Mouse (Mus musculus) adrenal gland, postnatal 36 days (tissue): ENCODE data around the gene Creb3. TPM values are rescaled to one million over a fixed set of nuclear protein-coding genes. Genes with fewer than 3 reads are reported as not detected.

Source experiments
- total RNA-seq, 2 experiments: library from RNA; stranded (reverse); gene quantifications; 2 replicates each; pipeline ENCODE4 v1.2.3; 2021

The Creb3 gene
- total RNA-seq, 2 experiments from 2014 or later = 117 to 170 TPM

Other genes with a start within 250 kb of the Creb3 start
- 10 to 100 TPM; 37.2 to 50.1 TPM for gene Rusc2, start 180.4 kb upstream of the Creb3 start, total RNA-seq
- under 1 TPM in 1 of 2 experiments, not detected in 1; 0.92 TPM for gene Fam166b, start 133.2 kb upstream of the Creb3 start, total RNA-seq
- gene Tesk1, start 120.4 kb upstream of the Creb3 start, total RNA-seq = 10 to 100 TPM; 52.2 to 65.5 TPM
- 1 to 10 TPM; 2.7 to 3.4 TPM for gene Cd72, start 107.7 kb upstream of the Creb3 start, total RNA-seq
- not detected for gene Sit1, start 78.6 kb upstream of the Creb3 start, total RNA-seq
- gene Ccdc107, start 69.4 kb upstream of the Creb3 start, total RNA-seq = 10 to 100 TPM; 57.3 to 59.3 TPM
- 1 to 10 TPM; 2.6 to 3.5 TPM for gene Arhgef39, start 62.6 kb upstream of the Creb3 start, total RNA-seq
- 1 to 10 TPM in 1 of 2 experiments, under 1 TPM in 1; 0.49 to 1.2 TPM for gene Car9, start 55.4 kb upstream of the Creb3 start, total RNA-seq
- gene Tpm2, start 38.6 kb upstream of the Creb3 start, total RNA-seq = 100 to 1,000 TPM in 1 of 2 experiments, 10 to 100 TPM in 1; 69.6 to 143 TPM
- gene Tln1, start 359 bp downstream of the Creb3 start, total RNA-seq = 100 to 1,000 TPM; 241 to 244 TPM
- gene Rgp1, start 16.4 kb downstream of the Creb3 start, total RNA-seq = 10 to 100 TPM; 40.5 to 53.3 TPM
- 10 to 100 TPM; 11.0 to 11.5 TPM for gene Gba2, start 16.5 kb downstream of the Creb3 start, total RNA-seq
- 1 to 10 TPM; 3.2 to 3.4 TPM for gene Msmp, start 22.2 kb downstream of the Creb3 start, total RNA-seq
- 10 to 100 TPM; 27.7 to 37.9 TPM for gene Npr2, start 69.6 kb downstream of the Creb3 start, total RNA-seq
- under 1 TPM; 0.30 to 0.40 TPM for gene Spag8, start 91.3 kb downstream of the Creb3 start, total RNA-seq
- 10 to 100 TPM; 76.8 to 79.3 TPM for gene Hint2, start 94.1 kb downstream of the Creb3 start, total RNA-seq
- gene Tmem8b, start 106.6 kb downstream of the Creb3 start, total RNA-seq = 1 to 10 TPM; 4.7 to 5.0 TPM
- under 1 TPM; 0.20 TPM for gene Fam221b, start 106.8 kb downstream of the Creb3 start, total RNA-seq
- gene Olfr70, start 138.5 kb downstream of the Creb3 start, total RNA-seq = not detected
- not detected for gene Olfr71, start 147.9 kb downstream of the Creb3 start, total RNA-seq
- gene Hrct1, start 164.9 kb downstream of the Creb3 start, total RNA-seq = 1 to 10 TPM; 2.3 to 3.9 TPM
- gene Spaar, start 167.7 kb downstream of the Creb3 start, total RNA-seq = 1 to 10 TPM; 1.7 to 2.6 TPM
- gene Olfr159, start 208.7 kb downstream of the Creb3 start, total RNA-seq = not detected